Mouse (Mus musculus) megakaryocyte-erythroid progenitor cell, adult 5 weeks (primary cell): ENCODE results near the gene Tmem52. TPM values are rescaled to one million over a fixed set of nuclear protein-coding genes. Genes with fewer than 3 reads are reported as not detected.

ENCODE experiments used
- polyA plus RNA-seq: library from polyadenylated mRNA; stranded (reverse); fragments of >175 nt; gene quantifications from 2 replicates; pipeline ENCODE4 v1.2.3, GENCODE M21; 2012

The Tmem52 gene
- 0.37 TPM in 1 of 2 replicates, not detected in the other for polyA plus RNA-seq

GRCm38 (mm10) chr4:155468952-155469351 is at the start of gene Tmem52:
Gene Tmem52 (plus strand): TSS chr4:155469114.

GRCm38 (mm10) chr4:155490990-155491504 is 22.1 kb downstream of the Tmem52 start, which contains the start of gene Gnb1:
Gene Gnb1 (plus strand): TSS chr4:155491361.

Other genes starting within 250 kb of the Tmem52 start
- 27.5 and 32.2 TPM in 2 replicates for gene Ski, start 246.5 kb upstream of the Tmem52 start, polyA plus RNA-seq
- 60.6 and 64.1 TPM in 2 replicates for gene Faap20, start 219.3 kb upstream of the Tmem52 start, polyA plus RNA-seq
- gene Prkcz, start 107.8 kb upstream of the Tmem52 start, polyA plus RNA-seq, result 0.13 TPM in 1 of 2 replicates, not detected in the other
- gene Gabrd, start 71.0 kb upstream of the Tmem52 start, polyA plus RNA-seq, result not detected in 2 replicates
- not detected in 2 replicates for gene Cfap74, start 59.9 kb upstream of the Tmem52 start, polyA plus RNA-seq
- 39.3 and 43.9 TPM in 2 replicates for gene Gnb1, start 22.2 kb downstream of the Tmem52 start, polyA plus RNA-seq
- 86.0 and 90.5 TPM in 2 replicates for gene Nadk, start 93.3 kb downstream of the Tmem52 start, polyA plus RNA-seq
- 1.4 and 1.5 TPM in 2 replicates for gene Slc35e2, start 132.3 kb downstream of the Tmem52 start, polyA plus RNA-seq
- 99.3 and 148 TPM in 2 replicates for gene Cdk11b, start 155.7 kb downstream of the Tmem52 start, polyA plus RNA-seq
- not detected in 2 replicates for gene Gm10563, start 176.3 kb downstream of the Tmem52 start, polyA plus RNA-seq
- gene Mmp23, start 184.3 kb downstream of the Tmem52 start, polyA plus RNA-seq, result 1.5 TPM in 2 replicates
- gene Mib2, start 200.1 kb downstream of the Tmem52 start, polyA plus RNA-seq, result 55.6 and 61.6 TPM in 2 replicates
- 5.3 and 7.8 TPM in 2 replicates for gene Fndc10, start 225.2 kb downstream of the Tmem52 start, polyA plus RNA-seq
- gene Ssu72, start 235.7 kb downstream of the Tmem52 start, polyA plus RNA-seq, result 48.9 and 53.6 TPM in 2 replicates